Mouse (Mus musculus) hematopoietic stem cell, adult 5-6 weeks (primary cell): ENCODE measurements around the gene Cdc6. TPM values are rescaled to one million over a fixed set of nuclear protein-coding genes. Genes with fewer than 3 reads are reported as not detected.

Source experiments
- ATAC-seq, 2 experiments: fragments of 125-278 bp in 1 of 2; replicated peaks in 1 of 2; 2 replicates each; pipeline ENCODE4 v1.8.0; 2016 to 2017; ENCODE audit warnings: inconsistent platforms in 2 of 2, mild to moderate bottlenecking in 2 of 2, moderate number of reproducible peaks in 2 of 2, low read depth in 1 of 2, moderate TSS enrichment in 1 of 2; ENCODE audit not compliant: low FRiP score in 2 of 2, poor library complexity in 2 of 2, severe bottlenecking in 2 of 2, insufficient read depth in 1 of 2, low TSS enrichment in 1 of 2
- total RNA-seq: library from RNA; stranded (forward); fragments of 172-1452, 232-1000 nt; gene quantifications from 2 replicates; pipeline ENCODE4 v1.2.3, GENCODE M21; 2017

Gene Cdc6
- total RNA-seq, 1 experiment from 2014 or later, result 30.6 TPM

GRCm38 (mm10) chr11:98937914-98938694, 30.5 kb downstream of the Cdc6 start:
- no peak for ATAC-seq

- no peak for ATAC-seq
Observed at GRCm38 (mm10) chr11:98938701-98939083, 31.1 kb downstream of the Cdc6 start.

GRCm38 (mm10) chr11:98939084-98939952, 31.7 kb downstream of the Cdc6 start:
- ATAC-seq, result no peak

- no peak for ATAC-seq
Observed at GRCm38 (mm10) chr11:98939953-98940641, 32.5 kb downstream of the Cdc6 start.

GRCm38 (mm10) chr11:98940776-98941175, 33.2 kb downstream of the Cdc6 start:
- no peak for ATAC-seq

- no peak for ATAC-seq
Observed at GRCm38 (mm10) chr11:98941341-98941825, 33.8 kb downstream of the Cdc6 start.

- peak; percentile 52 to 58 for ATAC-seq
Observed at GRCm38 (mm10) chr11:98941826-98942550, 34.4 kb downstream of the Cdc6 start.

- no peak for ATAC-seq
Observed at GRCm38 (mm10) chr11:98942555-98942922, 34.9 kb downstream of the Cdc6 start.

GRCm38 (mm10) chr11:98942923-98943641, 35.5 kb downstream of the Cdc6 start:
- ATAC-seq, result 0 out of 4 replicates have a peak, but pooled peaks of 1 of the 2 experiments have one; percentile 4

- no peak for ATAC-seq
Observed at GRCm38 (mm10) chr11:98943741-98944461, 36.3 kb downstream of the Cdc6 start.

- no peak for ATAC-seq
Observed at GRCm38 (mm10) chr11:98944897-98945604, 37.5 kb downstream of the Cdc6 start.

- ATAC-seq, result no peak
Observed at GRCm38 (mm10) chr11:98945605-98945977, 38.0 kb downstream of the Cdc6 start.

- ATAC-seq, result peak; percentile 42 to 46
Observed at GRCm38 (mm10) chr11:98947969-98948569, 40.5 kb downstream of the Cdc6 start.

- peak; percentile 17 to 34; a peak in 1 of 4 replicates for ATAC-seq
Observed at GRCm38 (mm10) chr11:98949242-98949957, 41.8 kb downstream of the Cdc6 start.
